In the genomic region with DNA sequence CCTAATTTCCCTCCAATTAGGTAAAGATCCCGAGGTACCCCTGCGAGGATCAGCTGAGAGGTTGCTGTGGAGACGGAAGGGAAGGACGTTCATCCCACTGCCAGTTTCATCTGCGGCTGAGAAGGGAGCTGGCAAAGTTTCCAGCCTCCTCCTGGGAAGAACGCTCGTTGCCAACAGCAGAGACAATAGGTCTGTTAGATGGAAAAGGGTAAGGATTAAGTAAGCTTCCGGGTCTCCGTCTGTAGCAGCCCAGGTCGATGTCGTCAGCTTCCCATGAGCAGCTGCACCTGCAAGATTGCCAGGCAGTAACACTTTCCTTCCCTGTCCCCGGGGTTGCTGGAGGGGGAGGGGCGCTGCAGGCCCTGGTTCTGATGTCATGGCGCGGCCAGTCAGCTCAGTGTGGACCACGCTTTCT, we compare ENCODE assay signal across 8 mouse cellular contexts. TPM values are rescaled to one million over a fixed set of nuclear protein-coding genes. Genes with fewer than 3 reads are reported as not detected.
DNase-seq lines count a peak whose midpoint lies in the region; ATAC-seq and TF ChIP-seq lines count a peak whose summit lies in the region.

No protein-coding gene starts in this region.

- H3K9ac ChIP-seq in forebrain, embryonic 12.5 days, result peak overlapping the region; percentile 38
- H3K9ac ChIP-seq in heart, postnatal 0 days (replicated peaks; ENCODE audit: low read depth, low read length), result peak overlapping the region; percentile 8; the same call in 1 of the 2 replicates
- H3K9ac ChIP-seq in liver, postnatal 0 days (replicated peaks), result no peak overlapping the region

- peak; percentile 54; the same call in 1 of the 2 replicates for TF ChIP-seq EP300 in heart, postnatal 0 days (IDR thresholded peaks at IDR 0.05; ENCODE audit: low read depth)
- no peak for TF ChIP-seq EP300 in liver, postnatal 0 days (IDR thresholded peaks at IDR 0.05; ENCODE audit: low read depth)

- no peak for TF ChIP-seq CTCF in heart, postnatal 0 days (IDR thresholded peaks at IDR 0.05; ENCODE audit: low read depth)
- no peak for TF ChIP-seq CTCF in liver, postnatal 0 days (IDR thresholded peaks at IDR 0.05; ENCODE audit: low read depth)

- peaks cover 32% of the 10 kb centered on the region for H3K4me1 ChIP-seq in forebrain, embryonic 12.5 days
- peaks cover 65% of the 10 kb centered on the region for H3K4me1 ChIP-seq in heart, postnatal 0 days (ENCODE audit: control insufficient read depth, insufficient read depth)
- H3K4me1 ChIP-seq in liver, postnatal 0 days (ENCODE audit: insufficient read depth), result 0 out of 2 replicates have a peak, but pooled peaks cover 5% of the 10 kb centered on the region

- no peaks in the 10 kb centered on the region for H3K36me3 ChIP-seq in forebrain, embryonic 12.5 days (replicated peaks)
- H3K36me3 ChIP-seq in heart, postnatal 0 days (replicated peaks; ENCODE audit: control insufficient read depth, insufficient read depth, low read length), result 0 out of 2 replicates have a peak, but pooled peaks cover 2% of the 10 kb centered on the region
- H3K36me3 ChIP-seq in liver, postnatal 0 days (replicated peaks; ENCODE audit: insufficient read depth, low read length), result no peaks in the 10 kb centered on the region

- peak overlapping the region; percentile 80 for H3K27ac ChIP-seq in forebrain, embryonic 12.5 days
- H3K27ac ChIP-seq in heart, postnatal 0 days (ENCODE audit: low read depth), result peak overlapping the region; percentile 36
- no peak overlapping the region for H3K27ac ChIP-seq in liver, postnatal 0 days (ENCODE audit: low read depth)

- DNase-seq in thymus, postnatal 0 days (ENCODE audit: low spot score), result peak; percentile 44
- no peak for DNase-seq in thymus, postnatal 25 days
- peak; percentile 80 for DNase-seq in heart, postnatal 0 days (ENCODE audit: low spot score)
- peak; percentile 71 to 86 for DNase-seq in kidney, postnatal 25 days
- peak; percentile 54 for DNase-seq in liver, postnatal 0 days
- peak; percentile 72 for DNase-seq in retina, embryonic 14.5 days (ENCODE audit: low spot score)
- DNase-seq in spleen, postnatal 10 days (ENCODE audit: low spot score in 2 of 2), result no peak

- peak overlapping the region; percentile 56 for H3K4me2 ChIP-seq in forebrain, embryonic 12.5 days
- peak overlapping the region; percentile 53 for H3K4me2 ChIP-seq in heart, postnatal 0 days (ENCODE audit: low read depth, low read length)
- peak overlapping the region; percentile 41 for H3K4me2 ChIP-seq in liver, postnatal 0 days (ENCODE audit: low read depth, low read length)

- no peaks in the 10 kb centered on the region for H3K27me3 ChIP-seq in forebrain, embryonic 12.5 days
- no peaks in the 10 kb centered on the region for H3K27me3 ChIP-seq in heart, postnatal 0 days (ENCODE audit: control insufficient read depth, insufficient read depth, low read length)
- H3K27me3 ChIP-seq in liver, postnatal 0 days (ENCODE audit: insufficient read depth, low read length), result no peaks in the 10 kb centered on the region

- peak overlapping the region; percentile 28 for H3K4me3 ChIP-seq in forebrain, embryonic 12.5 days (replicated peaks)
- peak overlapping the region; percentile 34 for H3K4me3 ChIP-seq in heart, postnatal 0 days (ENCODE audit: low read depth, low read length)
- no peak overlapping the region for H3K4me3 ChIP-seq in liver, postnatal 0 days (ENCODE audit: low read depth, low read length)

- WGBS in forebrain, embryonic 12.5 days, result 6% methylated on average over 16 of the region's 16 CpGs
- WGBS in heart, postnatal 0 days, result 6% methylated on average over 16 of the region's 16 CpGs
- 40% methylated on average over 16 of the region's 16 CpGs for WGBS in liver, postnatal 0 days (ENCODE audit: insufficient replicate concordance)

- ATAC-seq in forebrain, embryonic 12.5 days (ENCODE audit: low FRiP score), result peak; percentile 71
- ATAC-seq in heart, postnatal 0 days (ENCODE audit: insufficient read depth, low read depth), result peak; percentile 40; the same call in 1 of the 2 replicates
- peak; percentile 40 for ATAC-seq in liver, postnatal 0 days

- H3K9me3 ChIP-seq in forebrain, embryonic 12.5 days, result no peaks in the 10 kb centered on the region
- H3K9me3 ChIP-seq in heart, postnatal 0 days (replicated peaks; ENCODE audit: control insufficient read depth, low read length), result no peaks in the 10 kb centered on the region
- no peaks in the 10 kb centered on the region for H3K9me3 ChIP-seq in liver, postnatal 0 days (ENCODE audit: low read length)

RNA-seq across cellular contexts. Expression of gene Elk3, which starts 34.6 kb away (rescaled TPM):
- polyA plus RNA-seq in thymus, postnatal 0 days (2015; fragmentation: Nextera tagmentation; extraction: Ambion mirVana), result 18.2 and 19.1 TPM in 2 replicates
- 11.5 and 12.6 TPM in 2 replicates for polyA plus RNA-seq in forebrain, embryonic 12.5 days (2016; fragmentation: Nextera tagmentation; extraction: Ambion mirVana)
- 45.0 and 47.3 TPM in 2 replicates for total RNA-seq in heart, postnatal 0 days (2014; rRNA removed; ENCODE audit: low replicate concordance)
- polyA plus RNA-seq in heart, postnatal 0 days (2015; fragmentation: Nextera tagmentation; extraction: Ambion mirVana), result 31.0 and 34.4 TPM in 2 replicates
- polyA plus RNA-seq in liver, postnatal 0 days (2015; fragmentation: Nextera tagmentation; extraction: Ambion mirVana), result 6.2 and 7.9 TPM in 2 replicates

Comparison
In these comparisons a context has a peak if more than half of its experiments do, and no peak if none do; other contexts are left out.
1. DNase-seq: peak in thymus, postnatal 0 days (single experiment), heart, postnatal 0 days (single experiment), kidney, postnatal 25 days (2 of 2), liver, postnatal 0 days (single experiment) and retina, embryonic 14.5 days (single experiment); none in thymus, postnatal 25 days (single experiment) and spleen, postnatal 10 days (0 of 2).
2. Peak in every context shown above with its lines, with median percentiles within 50 percentile points of each other: ATAC-seq and H3K4me2 ChIP-seq.